Mouse (Mus musculus) olfactory bulb, adult 2 months (tissue): ENCODE data around the gene Tmem235. TPM values are rescaled to one million over a fixed set of nuclear protein-coding genes. Genes with fewer than 3 reads are reported as not detected.

Source experiments
- H3K27ac ChIP-seq: fragments of 200-500 bp; 2 replicates; pipeline ENCODE4 v1.5.1; 2012; ENCODE audit warnings: low read depth, low read length; ENCODE audit not compliant: insufficient read depth
- H3K4me1 ChIP-seq: fragments of 200-500 bp; 2 replicates; pipeline ENCODE4 v1.6.1; 2012; ENCODE audit warnings: low read length; ENCODE audit not compliant: control insufficient read depth, insufficient read depth
- H3K4me3 ChIP-seq: fragments of 200-500 bp; 2 replicates; pipeline ENCODE4 v1.5.1; 2012; ENCODE audit warnings: mild to moderate bottlenecking, low read depth, low read length, moderate library complexity; ENCODE audit not compliant: insufficient read depth
- CTCF ChIP-seq: fragments of 200-500 bp; IDR thresholded peaks from 2 replicates; pipeline ENCODE4 v1.5.1; 2012; ENCODE audit warnings: low read depth, mild to moderate bottlenecking, low read length, moderate library complexity; ENCODE audit not compliant: insufficient read depth
- POLR2A ChIP-seq: fragments of 200-500 bp; IDR thresholded peaks from 2 replicates; pipeline ENCODE4 v1.6.1; 2012; ENCODE audit warnings: mild to moderate bottlenecking, low read depth, low read length, moderate library complexity; ENCODE audit not compliant: insufficient read depth
- WGBS: fragments of 180-500 bp; shearing (Covaris S2); methylation state at CpG from one replicate; pipeline ENCODE4 v1.1.7; 2018; 5-methylcytosine and 5-hydroxymethylcytosine counted together
- polyA plus RNA-seq: library from polyadenylated mRNA; stranded (reverse); fragments of >200 nt; gene quantifications from 2 replicates; pipeline ENCODE4 v1.2.4, GENCODE M21; 2012; ENCODE audit warnings: low replicate concordance; ENCODE audit not compliant: missing spikeins, insufficient read depth, insufficient read length

The Tmem235 gene
- polyA plus RNA-seq, 1 experiment, result not detected

DNA sequence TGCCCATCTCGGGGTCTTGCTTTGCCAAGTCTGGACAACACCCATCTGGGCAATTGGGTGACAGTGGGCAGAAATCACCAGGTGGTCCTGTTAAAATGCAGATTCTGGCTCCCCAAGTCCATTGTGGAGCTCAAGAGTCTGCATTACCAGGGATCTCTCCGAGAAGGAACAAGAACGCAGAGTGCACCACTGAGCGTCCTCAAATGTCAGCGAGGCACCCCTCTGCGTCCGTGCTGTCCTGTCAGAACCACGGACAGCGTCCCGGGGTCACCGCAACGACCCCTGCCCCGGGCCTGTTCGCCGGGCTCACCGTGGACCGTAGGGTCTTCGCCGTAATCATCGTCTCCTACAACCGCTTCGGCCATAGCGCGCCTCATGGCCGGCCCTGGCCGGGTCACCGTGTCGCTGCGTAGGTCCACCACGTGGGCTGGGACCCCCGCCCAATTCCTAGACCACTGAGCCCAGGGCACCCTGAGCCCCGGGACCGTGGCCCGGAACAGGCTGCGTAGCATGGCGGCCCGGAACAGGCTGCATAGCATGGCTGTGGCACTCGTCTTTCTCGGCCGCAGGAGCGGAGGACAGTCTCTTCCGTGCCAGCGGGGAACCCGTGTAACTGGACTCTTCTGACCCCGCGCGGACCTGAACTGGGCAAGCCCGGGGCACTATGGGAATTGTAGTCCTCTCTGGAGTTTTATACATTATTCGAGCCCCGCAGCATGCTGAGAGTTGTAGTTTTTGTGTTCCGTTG lies 12.5 kb downstream of the Tmem235 start, which contains the start of gene Tha1:
TSS of gene Tha1 (minus strand) at position 621 of the 748 bp plus-strand sequence.
- TF ChIP-seq POLR2A (0 out of 2 replicates have a peak, but pooled peaks have one; percentile 45), CTCF (no peak)
- H3K4me1 ChIP-seq, result peaks cover 15% of the 10 kb centered on the region
- H3K27ac ChIP-seq, result no peak within 1 kb of the TSS; the same call in 1 of the 2 replicates
- 1% methylated on average over 51 of the region's 51 CpGs for WGBS
- H3K4me3 ChIP-seq, result peak within 1 kb of the TSS; percentile 70

DNA sequence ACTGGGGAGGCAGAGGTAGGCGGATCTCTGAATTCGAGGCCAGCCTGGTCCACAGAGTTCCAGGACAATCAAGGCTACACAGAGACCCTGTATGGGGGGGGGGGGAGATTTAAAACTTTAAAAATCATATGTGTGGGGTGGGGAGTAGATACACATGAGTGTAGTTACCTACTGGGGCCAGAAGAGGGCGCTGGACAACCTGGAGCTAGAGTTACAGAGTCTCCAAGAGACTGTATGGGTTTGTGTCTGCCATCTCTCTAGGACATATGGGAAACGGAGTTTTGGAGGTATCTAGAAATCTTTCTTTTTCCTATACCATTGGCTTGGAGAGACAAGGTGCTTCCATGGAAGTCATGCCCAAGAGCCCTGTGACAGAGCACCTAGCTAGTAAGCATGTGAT lies 13.9 kb downstream of the Tmem235 start:
- Histone ChIP-seq H3K4me1 (peaks cover 21% of the 10 kb centered on the region), H3K4me3 (no peak overlapping the region), H3K27ac (no peak overlapping the region)
- 57% methylated on average over 4 of the region's 4 CpGs for WGBS
- TF ChIP-seq CTCF (no peak), POLR2A (no peak)

DNA sequence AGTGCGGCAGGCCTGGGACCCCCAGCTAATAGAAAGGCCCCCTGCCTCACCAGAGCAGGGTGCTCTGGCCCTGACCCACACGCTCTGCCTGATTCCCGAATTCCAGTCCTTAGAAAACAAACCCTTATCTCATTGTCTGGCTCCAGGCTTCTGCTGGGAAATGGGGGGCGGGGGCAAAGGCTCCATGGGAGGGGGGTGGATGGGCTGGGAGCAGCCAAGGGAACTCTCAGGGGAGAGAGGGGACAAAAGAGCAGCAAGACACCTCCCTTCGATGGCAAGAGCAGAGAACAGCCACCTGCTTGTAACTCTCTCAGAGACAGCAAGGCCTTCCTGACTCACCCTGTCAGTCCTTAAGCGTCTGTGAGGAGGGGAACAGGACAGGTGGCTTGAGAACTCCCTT lies 15.1 kb downstream of the Tmem235 start:
- peaks cover 19% of the 10 kb centered on the region for H3K4me1 ChIP-seq
- no peak overlapping the region for H3K4me3 ChIP-seq
- TF ChIP-seq POLR2A (no peak), CTCF (no peak)
- no peak overlapping the region for H3K27ac ChIP-seq
- 69% methylated on average over 6 of the region's 6 CpGs for WGBS

DNA sequence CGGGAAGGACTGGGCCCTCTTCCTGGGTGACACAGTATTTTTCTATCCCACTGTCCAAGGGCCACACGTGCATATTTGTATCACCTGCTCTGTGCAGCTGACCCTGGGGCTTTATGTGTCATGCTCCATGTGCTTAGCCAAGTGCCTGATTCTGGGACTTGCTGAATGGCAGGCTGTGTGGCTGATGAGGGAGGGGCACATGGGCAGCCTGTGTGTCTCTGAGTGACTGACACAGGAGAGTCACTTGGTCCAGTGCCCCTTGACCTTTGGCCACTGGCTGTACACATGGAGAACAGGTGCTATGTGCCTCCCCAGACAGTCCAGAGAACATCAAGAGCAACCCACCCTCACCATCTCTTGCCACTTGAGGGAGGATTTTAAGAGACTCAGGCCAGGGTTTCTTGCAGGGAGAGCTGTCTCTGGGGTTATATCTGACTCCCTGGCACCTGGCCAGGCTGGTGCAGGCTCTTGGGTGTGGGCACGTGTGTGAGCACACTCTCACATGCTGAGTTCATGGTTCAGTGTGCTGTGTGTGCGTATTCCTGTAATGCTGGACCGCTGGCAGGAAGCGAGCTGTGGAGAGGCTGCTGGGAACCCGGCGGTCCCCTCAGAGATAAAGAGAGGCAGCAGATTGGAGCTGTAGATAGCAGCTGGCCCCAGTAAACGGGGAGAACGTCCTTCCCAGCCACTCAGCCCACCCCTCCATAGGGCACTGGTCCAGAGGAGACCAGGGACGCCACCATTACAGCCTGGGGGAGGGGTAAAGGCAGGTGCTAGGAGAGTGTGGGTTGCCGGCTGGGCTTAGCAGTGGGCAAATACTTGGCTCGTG lies 17.6 kb downstream of the Tmem235 start:
- H3K4me3 ChIP-seq, result no peak overlapping the region
- TF ChIP-seq CTCF, result no peak
- no peak for TF ChIP-seq POLR2A
- 18% methylated on average over 13 of the region's 13 CpGs for WGBS
- peaks cover 12% of the 10 kb centered on the region for H3K4me1 ChIP-seq
- no peak overlapping the region for H3K27ac ChIP-seq

DNA sequence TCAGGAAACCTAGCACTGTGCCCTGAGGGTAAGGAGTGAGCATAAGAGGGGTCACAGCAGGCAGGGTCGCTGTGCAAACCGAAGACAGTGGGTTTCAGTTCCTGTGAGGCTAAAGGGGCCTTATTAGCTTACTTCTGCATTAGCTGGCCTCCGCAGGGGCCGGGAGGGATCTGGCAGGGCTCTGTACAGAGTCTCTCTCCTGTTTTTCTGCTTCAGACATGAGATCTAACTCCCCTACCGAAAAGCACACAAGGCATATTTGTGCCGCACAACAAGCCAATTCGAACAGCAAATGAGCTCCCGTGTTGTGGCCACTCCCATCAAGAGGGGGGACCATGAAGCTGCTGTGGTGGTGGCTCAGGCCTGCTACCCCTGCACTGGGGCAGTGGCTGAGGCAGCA lies 18.3 kb downstream of the Tmem235 start:
- no peak overlapping the region for H3K27ac ChIP-seq
- TF ChIP-seq POLR2A, result no peak
- TF ChIP-seq CTCF, result no peak
- 29% methylated on average over 8 of the region's 8 CpGs for WGBS
- no peak overlapping the region for H3K4me3 ChIP-seq
- peaks cover 12% of the 10 kb centered on the region for H3K4me1 ChIP-seq

DNA sequence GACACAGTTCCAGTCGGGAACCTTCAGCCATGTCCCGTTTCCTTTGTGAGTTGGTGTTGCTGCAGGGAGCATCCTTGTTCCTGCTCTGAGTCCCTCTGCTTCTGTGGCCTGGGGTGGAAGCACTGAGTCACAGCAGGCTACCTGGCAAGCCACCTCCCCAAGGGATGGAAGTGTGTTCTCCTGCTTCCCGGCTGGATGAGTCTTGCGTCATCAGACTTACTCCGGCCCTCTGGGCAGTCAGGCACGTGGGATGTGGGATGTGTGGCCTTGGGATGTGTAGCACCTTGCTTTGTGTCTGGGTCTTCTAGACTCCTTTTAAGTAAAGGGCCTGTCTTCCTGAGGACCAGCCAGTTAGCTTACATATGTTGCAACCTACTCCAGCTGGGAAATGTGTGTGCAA lies 19.1 kb downstream of the Tmem235 start:
- TF ChIP-seq POLR2A (no peak), CTCF (no peak)
- no peak overlapping the region for H3K4me3 ChIP-seq
- no peak overlapping the region for H3K27ac ChIP-seq
- H3K4me1 ChIP-seq, result peaks cover 12% of the 10 kb centered on the region
- 94% methylated on average over 6 of the region's 6 CpGs for WGBS

DNA sequence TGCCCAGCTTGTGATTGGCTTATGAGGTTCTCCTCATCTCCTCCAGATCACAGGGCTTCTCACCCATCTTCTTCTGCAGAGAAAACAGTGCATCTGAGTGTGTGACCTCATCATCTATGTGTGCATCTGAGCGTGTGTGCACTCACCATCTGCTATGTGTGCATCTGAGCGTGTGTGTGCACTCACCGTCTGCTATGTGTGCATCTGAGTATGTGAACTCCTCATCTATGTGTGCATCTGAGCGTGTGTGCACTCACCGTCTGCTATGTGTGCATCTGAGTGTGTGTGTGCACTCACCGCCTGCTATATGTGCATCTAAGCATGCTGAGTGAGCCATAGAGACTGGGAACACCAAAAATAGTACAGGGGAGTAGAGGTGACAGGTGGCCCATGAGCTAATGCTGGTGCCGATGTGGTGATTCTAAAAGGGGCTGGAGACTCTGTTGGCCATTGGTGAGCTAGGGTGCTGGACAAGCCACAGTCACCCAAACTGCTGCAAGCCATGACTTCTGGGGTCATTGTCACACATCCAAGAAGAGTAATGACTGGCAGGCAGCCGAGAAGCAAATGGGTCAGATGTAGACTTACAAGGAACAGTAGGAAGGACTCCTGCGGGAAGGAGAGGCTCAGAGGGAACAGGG lies 19.9 kb downstream of the Tmem235 start:
- 92% methylated on average over 9 of the region's 9 CpGs for WGBS
- TF ChIP-seq POLR2A, result no peak
- no peak for TF ChIP-seq CTCF
- H3K4me3 ChIP-seq, result no peak overlapping the region
- no peak overlapping the region for H3K27ac ChIP-seq
- peaks cover 12% of the 10 kb centered on the region for H3K4me1 ChIP-seq

DNA sequence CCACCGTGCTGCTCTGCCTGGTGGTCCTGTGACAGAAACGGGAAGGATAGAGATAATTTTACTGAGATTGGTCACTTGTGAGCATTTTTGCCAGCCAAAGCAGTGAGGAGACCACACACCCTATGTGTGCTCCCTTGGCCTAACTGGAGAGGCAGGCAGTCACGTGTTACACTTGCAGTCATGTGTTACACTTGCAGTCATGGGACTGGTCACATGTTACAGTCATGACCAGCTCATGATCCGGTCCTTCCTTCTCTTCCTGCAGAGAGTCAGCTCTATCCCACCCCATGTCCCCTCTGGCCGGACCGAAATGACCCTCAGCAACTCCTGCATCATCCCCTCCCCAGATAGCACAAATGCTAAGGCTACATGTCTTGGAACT lies 20.4 kb downstream of the Tmem235 start:
- no peak for TF ChIP-seq POLR2A
- TF ChIP-seq CTCF, result no peak
- no peak overlapping the region for H3K4me3 ChIP-seq
- H3K27ac ChIP-seq, result no peak overlapping the region
- WGBS, result 89% methylated on average over 6 of the region's 6 CpGs
- peaks cover 12% of the 10 kb centered on the region for H3K4me1 ChIP-seq
